Mouse (Mus musculus): ENCODE measurements at regions not wholly inside any gene's neighbourhood (a gene's known extent, or its start where the extent isn't known, plus 50 kb on each side); places are given as distances from the start of the nearest gene placed in this dataset.

DNA sequence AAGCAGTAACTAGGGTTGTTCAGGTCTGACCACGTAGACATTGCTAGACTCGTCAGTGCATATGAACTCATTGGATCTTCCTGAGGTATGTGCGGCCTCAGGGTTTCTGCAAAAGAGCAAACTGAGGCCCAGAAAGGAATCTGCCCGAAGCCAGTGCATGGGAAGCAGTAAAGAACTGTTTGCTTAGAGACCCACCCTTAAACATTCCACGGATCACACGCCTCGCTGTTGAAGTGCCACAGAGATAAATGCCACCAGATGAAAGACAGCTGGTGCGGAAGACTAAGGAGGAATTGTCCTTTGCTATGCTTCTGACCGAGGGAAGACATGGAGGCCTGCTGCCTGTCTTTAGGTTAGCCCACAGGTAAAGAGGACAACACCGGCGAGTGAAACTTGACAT, 382.0 kb upstream of the Arglu1 start:
- TF ChIP-seq POLR2A (IDR thresholded peaks at IDR 0.05; ENCODE audit: insufficient read depth, low read depth, low read length) (no peak), CTCF (IDR thresholded peaks at IDR 0.05) (no peak), EP300 (IDR thresholded peaks at IDR 0.05; ENCODE audit: insufficient read depth, low read depth, low read length) (no peak)

Measured in heart, adult 2 months (tissue).